Mouse (Mus musculus) testis, adult 2 months (tissue): ENCODE data around the gene Tmem164.

Experiments
- CTCF ChIP-seq: fragments of 200-500 bp; IDR thresholded peaks from 2 replicates; pipeline ENCODE4 v1.5.1; 2012; ENCODE audit warnings: low read depth, mild to moderate bottlenecking, inconsistent platforms, low read length, moderate library complexity; ENCODE audit not compliant: control insufficient read depth, insufficient read depth, insufficient replicate concordance
- POLR2A ChIP-seq: fragments of 200-500 bp; IDR thresholded peaks from 2 replicates; pipeline ENCODE4 v1.6.1; 2012; ENCODE audit warnings: low read depth, mild to moderate bottlenecking, inconsistent platforms, low read length, moderate library complexity; ENCODE audit not compliant: control insufficient read depth

- TF ChIP-seq POLR2A (no peak), CTCF (no peak)
Measured at GRCm38 (mm10) chrX:142750775-142751174, 69.6 kb downstream of the Tmem164 start.
